Mouse (Mus musculus) testis, postnatal 10 days (tissue): ENCODE measurements at regions not wholly inside any gene's neighbourhood (a gene's known extent, or its start where the extent isn't known, plus 50 kb on each side); places are given as distances from the start of the nearest gene placed in this dataset.

Experiments
- DNase-seq: peaks from one replicate; pipeline ENCODE4 v3.0.0; 2021; ENCODE audit warnings: low spot score

DNA sequence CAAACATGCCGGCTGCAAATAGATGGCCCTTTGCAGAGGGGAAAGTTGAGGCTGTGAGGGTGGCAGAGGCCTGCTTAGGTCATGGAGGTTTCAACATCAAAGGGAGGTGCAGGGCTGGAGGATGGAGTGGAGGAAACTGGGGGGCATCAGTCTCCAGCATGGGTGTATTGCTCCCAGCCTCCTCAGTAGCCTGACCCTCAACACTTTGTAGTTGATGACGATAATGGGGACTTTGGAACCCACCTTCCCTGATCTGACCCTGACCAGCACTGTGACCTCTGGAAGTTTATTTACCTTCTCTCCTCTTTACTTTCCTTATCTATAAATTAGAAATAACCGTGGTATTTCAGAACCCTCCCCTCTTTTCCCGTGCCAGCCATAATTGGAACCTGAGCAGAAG lies 56.2 kb downstream of the Gm26897 start:
- no peak for DNase-seq

DNA sequence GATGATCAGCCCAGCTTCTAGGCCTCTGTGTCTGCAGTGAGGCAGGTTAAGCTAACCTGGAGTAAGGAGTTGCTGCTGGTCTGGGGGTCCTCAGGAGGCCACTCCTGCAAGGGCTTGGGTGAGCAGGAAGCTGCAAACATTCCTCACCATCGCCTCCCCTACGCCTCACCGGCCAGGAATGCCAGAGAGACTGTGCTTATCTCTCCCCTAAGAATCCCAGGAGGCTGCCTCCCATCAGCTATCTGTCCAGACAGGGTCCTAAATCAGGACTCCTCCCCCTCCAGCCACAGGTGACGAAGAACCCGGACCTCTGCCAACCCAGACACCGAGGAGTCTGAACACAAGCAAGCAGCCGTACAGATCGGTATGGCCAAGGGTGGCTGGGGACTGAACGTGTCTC lies 56.8 kb downstream of the Gm26897 start:
- peak; percentile 73 for DNase-seq

GRCm38 (mm10) chr5:111791089-111791561 lies 57.4 kb downstream of the Gm26897 start:
- DNase-seq = no peak

DNA sequence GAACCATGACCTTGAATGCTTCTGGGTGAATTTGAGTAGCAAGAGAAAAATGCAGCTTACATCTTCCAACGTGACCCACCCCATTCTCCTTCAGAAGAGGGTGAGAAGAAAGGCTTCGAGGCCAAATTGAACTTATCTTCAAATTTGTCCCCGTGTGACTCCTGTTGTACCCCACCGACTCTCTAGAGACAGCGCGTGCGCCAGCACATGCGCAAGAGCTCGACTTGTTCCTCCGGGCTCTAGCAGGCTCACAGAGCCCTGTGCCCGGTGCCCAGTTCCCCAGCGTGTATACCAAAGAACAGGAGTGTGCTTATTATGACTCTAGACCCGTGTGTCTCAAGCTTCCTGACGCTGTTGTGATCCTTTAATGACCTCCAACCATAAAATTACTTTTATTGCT lies 59.0 kb downstream of the Gm26897 start:
- no peak for DNase-seq

- no peak for DNase-seq
Measured at GRCm38 (mm10) chr5:111793178-111793577, 59.5 kb downstream of the Gm26897 start.

DNA sequence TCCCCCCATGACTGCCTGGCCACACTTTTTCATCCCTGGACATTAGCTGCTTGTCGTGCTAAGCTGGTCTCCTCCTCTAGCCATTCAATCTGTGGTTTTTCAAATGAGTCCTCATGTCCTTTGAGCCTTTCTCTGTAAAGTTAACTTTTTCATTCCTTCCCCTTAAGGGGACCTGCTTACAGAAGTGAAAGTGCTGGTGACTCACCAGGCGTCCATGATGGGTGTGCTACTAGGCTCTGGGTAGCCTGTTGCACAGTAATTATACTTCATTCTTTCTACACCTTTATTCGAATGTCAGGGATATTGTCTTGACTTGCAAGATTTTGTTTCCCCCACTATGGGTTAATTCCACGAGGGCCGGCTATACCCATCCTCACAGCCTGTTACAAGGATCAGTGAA lies 63.2 kb downstream of the Gm26897 start:
- no peak for DNase-seq

GRCm38 (mm10) chr5:111799700-111800311 lies 66.1 kb downstream of the Gm26897 start:
- peak; percentile 77 for DNase-seq

DNA sequence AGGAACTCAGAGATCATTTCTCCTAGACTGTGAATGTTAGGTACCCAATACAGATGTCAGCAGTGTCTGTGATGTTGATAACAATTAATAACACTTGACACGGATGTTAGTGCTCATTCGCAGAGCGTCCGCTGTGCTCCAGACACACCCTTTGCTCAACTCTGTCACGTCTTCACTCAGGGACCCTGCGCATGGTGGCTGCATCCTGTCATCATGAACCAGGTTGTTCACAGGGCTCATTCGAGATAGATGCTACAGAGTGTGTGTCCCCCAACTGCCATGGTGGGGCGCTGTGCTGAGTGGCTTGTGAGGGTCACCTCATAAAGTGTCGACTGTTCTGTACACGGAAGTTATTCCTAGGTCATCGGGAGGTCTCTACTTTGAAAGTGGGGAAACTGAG lies 66.8 kb downstream of the Gm26897 start:
- no peak for DNase-seq

- no peak for DNase-seq
Measured at GRCm38 (mm10) chr5:111801051-111801450, 67.3 kb downstream of the Gm26897 start.

DNA sequence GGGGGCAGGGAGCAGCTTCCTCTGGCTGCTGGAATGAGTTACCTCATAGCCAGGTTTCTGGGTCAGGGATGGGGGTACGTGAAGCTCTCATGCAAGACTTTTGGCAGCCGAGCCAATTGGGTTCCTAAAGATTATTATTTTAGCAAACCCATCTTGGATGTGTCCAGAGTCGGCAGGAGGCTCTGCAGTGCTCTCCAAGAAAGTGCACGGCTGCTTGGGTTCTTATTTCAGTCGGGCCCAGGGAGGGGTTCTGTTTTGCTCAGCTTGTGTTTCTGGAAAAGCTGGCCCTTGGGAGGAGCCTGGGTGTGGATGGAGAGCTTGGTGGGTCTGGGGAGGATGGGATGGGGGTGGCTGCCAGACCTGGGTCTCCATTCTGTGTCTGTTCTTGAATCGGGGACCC lies 70.8 kb downstream of the Gm26897 start:
- DNase-seq = no peak

GRCm38 (mm10) chr5:111805150-111805549 lies 71.4 kb downstream of the Gm26897 start:
- no peak for DNase-seq

GRCm38 (mm10) chr5:111805761-111806191 lies 72.1 kb downstream of the Gm26897 start:
- no peak for DNase-seq

- DNase-seq = no peak
Measured at GRCm38 (mm10) chr5:111810079-111810808, 76.5 kb downstream of the Gm26897 start.

- no peak for DNase-seq
Measured at GRCm38 (mm10) chr5:111812581-111812980, 78.9 kb downstream of the Gm26897 start.

DNA sequence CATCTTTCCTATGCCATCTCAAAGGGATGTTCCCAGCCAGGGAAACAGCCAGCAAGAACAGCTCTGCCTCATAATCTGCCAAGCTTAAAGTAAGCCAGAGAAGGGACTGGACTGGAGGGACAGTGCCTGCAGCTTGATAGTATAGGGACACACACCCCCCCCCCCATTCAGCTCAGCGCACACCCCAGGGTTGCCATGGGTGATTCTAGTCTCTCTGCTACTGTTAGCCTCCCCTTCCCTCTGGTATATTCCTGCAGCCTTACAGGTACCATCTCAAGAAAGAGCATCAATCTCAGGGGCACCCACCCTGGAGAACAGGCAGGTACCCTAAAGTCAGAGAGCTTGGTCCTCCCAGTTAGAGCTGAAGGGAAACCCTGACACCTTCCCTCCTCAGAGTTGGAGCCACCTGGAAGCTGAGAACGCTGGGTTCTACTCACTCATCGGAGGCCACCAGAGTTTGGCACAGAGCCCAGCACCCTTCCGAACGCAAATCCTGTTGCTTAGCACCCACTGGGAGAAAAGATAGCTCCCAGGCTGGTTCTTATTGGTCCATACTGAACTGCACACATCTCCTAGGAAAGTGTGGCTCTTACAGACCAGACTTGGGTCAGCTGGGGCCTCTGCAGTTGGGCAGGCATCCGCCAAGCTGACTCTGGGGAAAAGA lies 79.5 kb downstream of the Gm26897 start:
- peak; percentile 76 for DNase-seq

- DNase-seq = no peak
Measured at GRCm38 (mm10) chr5:111814893-111815760, 81.4 kb downstream of the Gm26897 start.

GRCm38 (mm10) chr5:111820963-111821362 lies 87.2 kb downstream of the Gm26897 start:
- DNase-seq = no peak

DNA sequence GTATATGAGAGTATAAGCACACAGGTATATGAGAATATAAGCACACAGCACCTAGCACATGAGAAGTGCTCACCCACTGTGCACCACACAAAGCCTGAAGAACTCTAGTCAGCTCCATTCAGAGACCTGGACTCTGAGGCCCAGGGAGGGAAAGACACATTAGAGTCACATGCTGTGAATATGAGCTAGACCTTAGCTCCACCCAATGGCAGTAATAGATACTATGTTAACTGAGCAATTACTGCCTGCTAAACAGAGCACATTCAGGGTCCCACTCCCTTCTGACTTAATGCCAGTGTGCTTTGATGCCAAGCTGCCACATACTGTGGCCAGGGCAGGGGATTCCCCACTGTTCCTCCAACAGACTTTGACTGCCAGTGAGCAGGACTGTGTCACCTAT lies 89.2 kb downstream of the Gm26897 start:
- no peak for DNase-seq

- DNase-seq = no peak
Measured at GRCm38 (mm10) chr5:111823420-111823819, 89.7 kb downstream of the Gm26897 start.

DNA sequence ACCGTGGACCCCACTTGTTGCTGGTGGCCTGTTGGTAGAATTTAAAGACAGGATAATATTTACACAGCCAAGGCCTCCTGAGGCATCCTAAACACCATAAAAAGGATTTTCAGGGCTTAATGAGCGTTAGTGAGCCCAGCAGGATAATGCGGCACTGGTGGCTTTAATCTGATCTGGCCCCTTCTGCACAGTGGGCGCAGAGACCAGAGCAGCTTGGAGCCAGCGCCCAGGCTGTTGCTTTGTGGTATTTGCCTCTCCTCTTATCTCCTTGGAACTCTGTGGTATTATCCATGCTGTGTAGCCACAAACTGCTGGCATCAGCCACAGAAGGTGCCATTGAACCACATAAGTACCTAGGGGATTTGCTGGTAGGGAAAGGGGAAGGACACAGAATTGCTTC lies 90.1 kb downstream of the Gm26897 start:
- DNase-seq = no peak

DNA sequence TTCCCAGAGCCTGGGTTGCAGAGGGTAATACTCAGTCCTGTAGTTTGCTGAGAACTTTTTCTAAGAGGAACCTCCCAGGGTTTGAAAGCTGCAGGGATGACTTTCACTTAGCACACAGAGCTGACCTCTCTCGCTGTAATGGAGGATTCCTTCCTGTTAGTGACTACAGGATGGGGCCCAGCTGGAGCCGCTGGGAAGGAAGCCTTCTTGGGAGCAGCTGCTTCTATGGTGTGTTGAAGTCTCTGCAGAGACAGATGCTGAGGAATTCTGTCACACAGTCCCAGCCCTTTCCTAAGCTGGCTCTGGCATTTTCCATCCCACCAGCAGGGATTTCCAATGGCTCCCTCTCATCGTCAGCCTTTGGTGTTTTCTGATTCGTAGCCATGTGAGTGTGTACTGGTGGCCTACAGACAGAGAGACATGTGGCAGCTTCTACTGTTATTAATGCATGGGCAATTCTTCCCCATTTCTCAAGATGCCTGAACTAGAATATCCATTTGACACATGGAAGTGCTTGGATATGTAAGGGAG lies 90.9 kb downstream of the Gm26897 start:
- no peak for DNase-seq

GRCm38 (mm10) chr5:111829891-111830290 lies 96.2 kb downstream of the Gm26897 start:
- DNase-seq = no peak
